Mouse (Mus musculus): Measurements from ENCODE around the gene Gm7735.

DNA sequence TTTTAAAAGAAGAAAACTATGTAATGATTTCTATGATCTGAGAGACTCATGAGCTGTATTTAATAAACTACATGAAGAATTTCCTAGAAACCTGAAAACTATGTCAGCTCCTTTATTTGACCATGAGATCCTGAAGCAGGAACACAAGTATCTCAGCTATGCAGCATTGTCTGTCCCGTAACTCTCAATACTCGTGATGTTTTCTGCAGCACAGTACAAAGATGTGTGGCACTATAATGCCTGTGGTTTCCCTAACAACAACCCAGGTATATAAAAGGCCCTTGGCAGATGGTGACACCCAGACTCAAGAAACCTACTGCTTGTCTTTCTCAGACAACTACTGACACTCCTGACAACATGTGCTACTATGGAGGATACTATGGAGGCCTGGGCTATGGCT is 5.1 kb downstream of the Gm7735 start, which contains the start of gene 1110057P08Rik:
- TF ChIP-seq CTCF (IDR thresholded peaks at IDR 0.05; ENCODE audit: insufficient read depth, low read length) (no peak), POLR2A (IDR thresholded peaks at IDR 0.05; ENCODE audit: borderline replicate concordance, extremely low read depth, low read depth, low read length) (no peak)

Measured in lung, adult 2 months (tissue).